Mouse (Mus musculus) cerebral cortex, adult 2 months (tissue): ENCODE data around the gene Atxn2.

ENCODE experiments used
- WGBS: fragments of 180-500 bp; shearing (Covaris S2); methylation state at CpG from one replicate; pipeline ENCODE4 v1.1.7; 2018; 5-methylcytosine and 5-hydroxymethylcytosine counted together

Gene Atxn2

GRCm38 (mm10) chr5:121856740-121857139 is 145.6 kb downstream of the Atxn2 start:
- WGBS = 79% methylated on average over 11 of the region's 11 CpGs

- WGBS = 87% methylated on average over 12 of the region's 12 CpGs
Measured at GRCm38 (mm10) chr5:121858427-121858826, 147.3 kb downstream of the Atxn2 start.

- WGBS = 58% methylated on average over 5 of the region's 5 CpGs
Measured at GRCm38 (mm10) chr5:121861964-121862363, 150.8 kb downstream of the Atxn2 start.

- WGBS = 23% methylated on average over 7 of the region's 11 CpGs
Measured at GRCm38 (mm10) chr5:121864330-121864729, 153.2 kb downstream of the Atxn2 start.
